Mouse (Mus musculus) cortical plate, adult 2 months (tissue): ENCODE measurements around the gene Slc25a34. TPM values are rescaled to one million over a fixed set of nuclear protein-coding genes. Genes with fewer than 3 reads are reported as not detected.

Source experiments
- H3K27ac ChIP-seq: fragments of 200-500 bp; 2 replicates; pipeline ENCODE4 v1.5.1; 2012; ENCODE audit warnings: low read length, control low read depth, inconsistent platforms; ENCODE audit not compliant: insufficient read depth
- H3K4me1 ChIP-seq: fragments of 200-500 bp; 2 replicates; pipeline ENCODE4 v1.6.1; 2011; ENCODE audit warnings: low read length; ENCODE audit not compliant: control insufficient read depth, insufficient read depth
- H3K4me3 ChIP-seq: fragments of 200-500 bp; 2 replicates; pipeline ENCODE4 v1.5.1; 2011; ENCODE audit warnings: mild to moderate bottlenecking, low read length, control low read depth; ENCODE audit not compliant: insufficient read depth
- CTCF ChIP-seq: fragments of 200-500 bp; IDR thresholded peaks from 2 replicates; pipeline ENCODE4 v1.5.1; 2011; ENCODE audit warnings: mild to moderate bottlenecking, control low read depth, low read length; ENCODE audit not compliant: insufficient read depth; ENCODE audit errors: extremely low read depth
- POLR2A ChIP-seq: fragments of 200-500 bp; IDR thresholded peaks from 2 replicates; pipeline ENCODE4 v1.6.1; 2011; ENCODE audit warnings: mild to moderate bottlenecking, low read length, control low read depth; ENCODE audit not compliant: insufficient read depth; ENCODE audit errors: extremely low read depth
- polyA plus RNA-seq: library from polyadenylated mRNA; depleted of rRNA; stranded (reverse); fragments of >200 nt; gene quantifications from 2 replicates; pipeline ENCODE4 v1.2.3, GENCODE M21; 2012

Slc25a34 gene
- polyA plus RNA-seq, 1 experiment: 6.5 TPM

DNA sequence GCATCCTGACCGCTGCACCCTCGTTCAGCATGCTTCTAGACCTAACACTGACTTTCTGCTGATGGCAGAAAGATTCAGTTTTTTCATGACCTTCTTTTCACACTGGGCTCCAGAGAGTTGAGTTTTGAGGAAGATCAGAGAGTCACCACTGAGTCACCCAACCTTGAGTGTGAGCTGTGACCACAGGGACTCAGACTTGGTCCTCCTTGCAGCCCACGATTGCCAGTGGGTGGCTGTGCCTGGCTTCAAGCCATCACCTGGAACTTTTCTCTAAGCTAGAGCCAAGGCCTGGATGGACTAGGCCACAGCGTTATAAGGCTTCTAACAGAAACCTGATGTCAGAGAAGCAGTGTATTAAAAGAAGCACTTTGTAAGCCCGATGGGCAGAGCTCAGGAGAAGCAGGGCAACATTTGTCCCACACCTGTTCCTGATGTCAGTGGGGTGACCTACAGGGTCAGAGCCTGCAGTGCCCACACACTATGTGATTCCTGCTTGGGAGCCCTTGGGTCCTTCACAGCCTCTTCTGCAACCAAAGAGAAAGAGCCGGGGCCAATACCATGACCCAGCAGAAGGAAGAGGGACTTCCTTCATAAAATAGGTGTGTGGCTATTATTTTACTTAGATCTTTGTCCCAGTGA is 35.3 kb upstream of the Slc25a34 start:
- Histone ChIP-seq H3K27ac (no peak overlapping the region), H3K4me3 (no peak overlapping the region), H3K4me1 (peaks cover 7% of the 10 kb centered on the region)
- TF ChIP-seq POLR2A: no peak
- no peak for TF ChIP-seq CTCF

DNA sequence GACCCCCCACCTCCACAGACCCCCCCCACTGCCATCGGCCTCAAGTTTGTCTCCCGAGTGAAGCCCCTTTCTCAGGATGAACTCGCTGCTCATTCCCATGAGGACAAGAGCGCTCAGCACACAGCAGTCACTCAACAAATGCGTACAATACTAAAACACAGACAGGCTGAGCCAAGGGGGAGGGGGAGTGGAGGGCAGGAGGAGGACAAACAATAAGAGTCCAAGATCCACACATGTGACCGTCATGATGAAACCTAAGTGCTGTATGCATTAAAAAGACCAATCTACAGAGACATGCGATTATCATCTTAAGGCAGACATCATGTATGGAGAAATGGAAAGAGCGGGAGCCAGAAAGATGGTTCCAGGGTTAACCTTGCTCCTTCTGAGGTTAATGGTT is 33.3 kb upstream of the Slc25a34 start:
- no peak overlapping the region for H3K27ac ChIP-seq
- no peak for TF ChIP-seq POLR2A
- no peak for TF ChIP-seq CTCF
- H3K4me3 ChIP-seq: no peak overlapping the region
- H3K4me1 ChIP-seq: peaks cover 6% of the 10 kb centered on the region

- TF ChIP-seq CTCF: no peak
- TF ChIP-seq POLR2A: no peak
- no peak overlapping the region for H3K27ac ChIP-seq
Measured at GRCm38 (mm10) chr4:141655908-141656608, 32.4 kb upstream of the Slc25a34 start.

GRCm38 (mm10) chr4:141654509-141654908 is 30.9 kb upstream of the Slc25a34 start:
- no peak overlapping the region for H3K27ac ChIP-seq
- H3K4me1 ChIP-seq: peaks cover 5% of the 10 kb centered on the region
- H3K4me3 ChIP-seq: no peak overlapping the region
- no peak for TF ChIP-seq CTCF
- TF ChIP-seq POLR2A: no peak

More at GRCm38 (mm10) chr4:141655908-141656608, 32.4 kb upstream of the Slc25a34 start:
- Histone ChIP-seq H3K4me1 (peaks cover 6% of the 10 kb centered on the region), H3K4me3 (no peak overlapping the region)

DNA sequence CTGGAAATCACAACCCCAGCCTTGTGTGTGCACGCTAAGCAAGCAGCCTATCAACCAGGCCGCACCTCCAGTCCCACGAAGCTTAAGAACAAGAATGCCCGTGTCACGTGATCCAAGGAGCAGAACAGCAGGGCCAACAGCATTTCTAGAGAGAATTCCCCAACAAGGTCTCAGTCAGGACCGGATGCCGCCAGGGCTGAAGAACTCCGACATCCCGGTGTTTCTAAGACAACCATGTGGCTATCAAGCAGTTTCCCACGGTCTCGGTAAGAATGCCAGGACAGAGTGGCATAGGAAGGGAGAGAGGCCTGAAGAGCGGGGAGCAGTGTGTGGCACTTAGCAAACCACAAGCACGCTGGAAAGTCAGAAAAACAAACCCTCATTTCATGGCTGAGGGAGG is 30.2 kb upstream of the Slc25a34 start:
- TF ChIP-seq POLR2A: no peak
- TF ChIP-seq CTCF: no peak
- no peak overlapping the region for H3K27ac ChIP-seq

GRCm38 (mm10) chr4:141653044-141653443 is 29.4 kb upstream of the Slc25a34 start:
- TF ChIP-seq POLR2A: no peak
- TF ChIP-seq CTCF: no peak
- Histone ChIP-seq H3K4me1 (peaks cover 3% of the 10 kb centered on the region), H3K4me3 (no peak overlapping the region), H3K27ac (no peak overlapping the region)

More for the DNA sequence above, 30.2 kb upstream of the Slc25a34 start:
- H3K4me3 ChIP-seq: no peak overlapping the region
- H3K4me1 ChIP-seq: peaks cover 2% of the 10 kb centered on the region

- H3K4me3 ChIP-seq: no peak overlapping the region
- H3K4me1 ChIP-seq: peaks cover 3% of the 10 kb centered on the region
- no peak for TF ChIP-seq CTCF
- TF ChIP-seq POLR2A: no peak
- no peak overlapping the region for H3K27ac ChIP-seq
Measured at GRCm38 (mm10) chr4:141651944-141652343, 28.3 kb upstream of the Slc25a34 start.

DNA sequence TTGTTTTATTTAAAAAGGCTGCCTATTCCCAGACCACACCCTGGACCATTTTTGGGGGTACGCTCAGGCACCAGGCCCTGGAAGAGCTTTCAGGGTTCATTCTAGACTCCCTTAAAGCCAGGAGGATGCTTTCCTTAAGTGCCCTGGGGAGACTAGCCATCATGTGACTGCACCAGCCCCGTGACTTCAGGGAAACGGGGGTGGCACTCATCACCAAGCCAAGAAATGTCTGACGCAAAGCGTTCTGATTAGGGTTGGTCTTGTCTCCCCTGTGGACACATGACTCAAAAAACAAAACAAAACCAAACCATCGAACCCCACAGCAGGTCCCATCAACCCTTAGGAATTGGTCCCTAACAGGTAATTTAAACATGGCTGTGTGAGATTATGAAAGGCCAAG is 27.7 kb upstream of the Slc25a34 start:
- Histone ChIP-seq H3K27ac (no peak overlapping the region), H3K4me3 (no peak overlapping the region), H3K4me1 (peaks cover 3% of the 10 kb centered on the region)
- TF ChIP-seq CTCF: no peak

GRCm38 (mm10) chr4:141649244-141649643 is 25.6 kb upstream of the Slc25a34 start:
- TF ChIP-seq CTCF (no peak), POLR2A (no peak)
- Histone ChIP-seq H3K4me3 (no peak overlapping the region), H3K4me1 (peaks cover 3% of the 10 kb centered on the region; the same call in 1 of the 2 replicates), H3K27ac (no peak overlapping the region)

DNA sequence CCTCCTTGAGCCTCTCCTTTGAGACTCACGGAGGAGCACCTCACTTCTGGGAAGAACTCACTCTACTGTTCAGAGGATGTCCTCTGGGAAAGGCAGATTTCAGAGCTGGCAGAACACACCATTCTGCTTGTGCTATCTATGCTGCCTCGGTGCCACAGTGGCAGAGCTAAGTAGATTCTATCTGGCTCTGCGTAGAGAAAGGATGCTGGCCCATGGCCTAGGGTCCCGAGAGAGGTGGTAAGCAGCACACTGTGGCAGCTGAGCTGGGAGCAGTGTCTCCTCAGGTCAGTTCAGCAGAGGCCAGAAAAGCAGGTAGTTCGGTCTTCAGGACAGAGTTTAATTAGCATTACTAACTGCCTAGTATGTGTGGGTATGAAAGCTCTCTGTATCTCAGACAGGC is 24.6 kb upstream of the Slc25a34 start:
- no peak for TF ChIP-seq POLR2A
- no peak for TF ChIP-seq CTCF
- H3K4me1 ChIP-seq: peaks cover 1% of the 10 kb centered on the region; the same call in 1 of the 2 replicates
- H3K4me3 ChIP-seq: no peak overlapping the region
- no peak overlapping the region for H3K27ac ChIP-seq
